Mouse (Mus musculus) midbrain, embryonic 15.5 days (tissue): ENCODE measurements around the gene Sipa1l2. TPM values are rescaled to one million over a fixed set of nuclear protein-coding genes. Genes with fewer than 3 reads are reported as not detected.

Source experiments
- ATAC-seq: fragments of 200-750 bp; cut with Nextera tagmentation; replicated peaks from 2 replicates; pipeline ENCODE4 v1.8.0; 2017; ENCODE audit warnings: moderate TSS enrichment
- H3K27ac ChIP-seq: fragments of 300-500 bp; sonication (generic); 2 replicates; pipeline ENCODE4 v1.5.1; 2015; ENCODE audit warnings: mild to moderate bottlenecking, inconsistent platforms
- H3K27me3 ChIP-seq: fragments of 300-500 bp; sonication (generic); replicated peaks from 2 replicates; pipeline ENCODE4 v1.6.1; 2015; ENCODE audit warnings: inconsistent platforms
- H3K36me3 ChIP-seq: fragments of 300-500 bp; sonication (generic); replicated peaks from 2 replicates; pipeline ENCODE4 v1.6.1; 2015; ENCODE audit warnings: inconsistent platforms
- H3K4me1 ChIP-seq: fragments of 300-500 bp; sonication (generic); 2 replicates; pipeline ENCODE4 v1.6.1; 2015; ENCODE audit warnings: inconsistent platforms
- H3K4me2 ChIP-seq: fragments of 300-500 bp; sonication (generic); 2 replicates; pipeline ENCODE4 v1.6.1; 2015; ENCODE audit warnings: inconsistent platforms, mild to moderate bottlenecking, moderate library complexity
- H3K4me3 ChIP-seq: fragments of 300-500 bp; sonication (generic); 2 replicates; pipeline ENCODE4 v1.5.1; 2015; ENCODE audit warnings: mild to moderate bottlenecking, inconsistent platforms
- H3K9ac ChIP-seq: fragments of 300-500 bp; sonication (generic); 2 replicates; pipeline ENCODE4 v1.6.1; 2015; ENCODE audit warnings: mild to moderate bottlenecking, inconsistent platforms
- H3K9me3 ChIP-seq: fragments of 300-500 bp; sonication (generic); 2 replicates; pipeline ENCODE4 v1.6.1; 2016; ENCODE audit warnings: inconsistent platforms
- WGBS: fragments of 180-500 bp; shearing (Covaris S2); methylation state at CpG from one replicate; pipeline ENCODE4 v1.1.7; 2015; ENCODE audit warnings: mixed read lengths; 5-methylcytosine and 5-hydroxymethylcytosine counted together
- polyA plus RNA-seq: library from polyadenylated mRNA; unstranded; fragments of >200 nt; fragmentation: Nextera tagmentation; extraction: Ambion mirVana; gene quantifications from 2 replicates; pipeline ENCODE4 v1.2.1, GENCODE M21; 2015

The Sipa1l2 gene
- polyA plus RNA-seq, 1 experiment from 2014 or later, result 28.7 TPM

DNA sequence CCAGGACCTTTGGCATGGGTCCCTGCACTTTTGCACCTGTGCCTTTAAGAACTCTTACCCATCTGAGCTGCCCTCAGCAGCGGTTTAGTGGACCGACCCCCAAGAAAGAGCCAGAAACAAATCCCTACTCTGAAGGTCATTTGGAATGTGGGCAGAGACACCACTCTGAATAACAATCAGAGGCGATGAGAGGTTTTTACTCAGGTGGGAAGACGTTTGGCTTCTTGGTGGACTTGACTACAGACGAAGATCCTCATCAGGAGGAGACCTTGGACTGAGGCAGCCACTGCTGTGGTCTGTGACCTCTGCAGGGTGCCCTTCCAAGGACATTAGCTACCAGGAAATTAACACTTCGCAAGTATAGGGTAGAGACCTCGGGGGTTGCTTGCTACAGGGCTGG lies 177.9 kb downstream of the Sipa1l2 start:
- Histone ChIP-seq H3K4me1 (peaks cover 34% of the 10 kb centered on the region), H3K27ac (no peak overlapping the region), H3K4me3 (no peak overlapping the region), H3K9ac (no peak overlapping the region), H3K36me3 (no peaks in the 10 kb centered on the region), H3K9me3 (no peaks in the 10 kb centered on the region), H3K27me3 (no peaks in the 10 kb centered on the region), H3K4me2 (0 out of 2 replicates have a peak overlapping the region, but pooled peaks have one; percentile 12)
- ATAC-seq, result no peak
- 63% methylated on average over 7 of the region's 7 CpGs for WGBS

- Histone ChIP-seq H3K27ac (0 out of 2 replicates have a peak overlapping the region, but pooled peaks have one; percentile 43), H3K4me2 (0 out of 2 replicates have a peak overlapping the region, but pooled peaks have one; percentile 12), H3K9me3 (no peaks in the 10 kb centered on the region), H3K36me3 (no peaks in the 10 kb centered on the region), H3K4me1 (peaks cover 38% of the 10 kb centered on the region), H3K27me3 (no peaks in the 10 kb centered on the region), H3K9ac (no peak overlapping the region), H3K4me3 (no peak overlapping the region)
- WGBS, result 80% methylated on average over 8 of the region's 8 CpGs
- no peak for ATAC-seq
Observed at GRCm38 (mm10) chr8:125391271-125391670, 178.3 kb downstream of the Sipa1l2 start.

- Histone ChIP-seq H3K4me1 (peaks cover 46% of the 10 kb centered on the region), H3K36me3 (no peaks in the 10 kb centered on the region), H3K27ac (peak overlapping the region; percentile 43), H3K4me2 (no peak overlapping the region), H3K4me3 (no peak overlapping the region), H3K9ac (no peak overlapping the region), H3K9me3 (no peaks in the 10 kb centered on the region), H3K27me3 (no peaks in the 10 kb centered on the region)
- 33% methylated on average over 6 of the region's 6 CpGs for WGBS
- peak; percentile 50; the same call in 1 of the 2 replicates for ATAC-seq
Observed at GRCm38 (mm10) chr8:125390506-125390895, 179.1 kb downstream of the Sipa1l2 start.

- WGBS, result 51% methylated on average over 13 of the region's 13 CpGs
- Histone ChIP-seq H3K4me3 (no peak overlapping the region), H3K4me1 (peaks cover 47% of the 10 kb centered on the region), H3K4me2 (no peak overlapping the region), H3K27ac (peak overlapping the region; percentile 43), H3K9me3 (no peaks in the 10 kb centered on the region), H3K9ac (no peak overlapping the region), H3K27me3 (no peaks in the 10 kb centered on the region), H3K36me3 (no peaks in the 10 kb centered on the region)
- ATAC-seq, result peak; percentile 43; the same call in 1 of the 2 replicates
Observed at GRCm38 (mm10) chr8:125389756-125390505, 179.7 kb downstream of the Sipa1l2 start.

DNA sequence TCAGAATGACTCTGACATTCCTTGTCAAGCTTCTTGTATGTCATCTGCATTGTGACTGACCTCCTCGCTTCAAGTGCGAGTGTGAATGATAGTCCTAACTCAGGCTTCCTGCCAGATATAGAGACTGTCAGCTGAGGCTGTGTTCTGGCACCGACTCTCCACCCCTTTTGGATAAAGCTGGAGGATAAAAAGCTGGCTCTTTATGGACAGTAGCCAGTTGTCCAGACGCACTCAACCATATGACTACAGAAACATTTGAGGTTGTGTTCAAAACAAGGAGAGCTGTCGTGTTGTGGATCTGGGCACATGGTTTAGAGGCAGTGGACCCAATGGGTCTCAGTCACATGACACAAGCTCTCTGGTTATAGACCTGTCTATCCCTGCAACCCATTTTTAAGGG lies 180.3 kb downstream of the Sipa1l2 start:
- 59% methylated on average over 5 of the region's 5 CpGs for WGBS
- Histone ChIP-seq H3K4me3 (no peak overlapping the region), H3K9me3 (no peaks in the 10 kb centered on the region), H3K4me1 (peaks cover 45% of the 10 kb centered on the region), H3K9ac (no peak overlapping the region), H3K27me3 (no peaks in the 10 kb centered on the region), H3K27ac (peak overlapping the region; percentile 43; the same call in 1 of the 2 replicates), H3K36me3 (no peaks in the 10 kb centered on the region), H3K4me2 (no peak overlapping the region)
- peak; percentile 34; the same call in 1 of the 2 replicates for ATAC-seq

DNA sequence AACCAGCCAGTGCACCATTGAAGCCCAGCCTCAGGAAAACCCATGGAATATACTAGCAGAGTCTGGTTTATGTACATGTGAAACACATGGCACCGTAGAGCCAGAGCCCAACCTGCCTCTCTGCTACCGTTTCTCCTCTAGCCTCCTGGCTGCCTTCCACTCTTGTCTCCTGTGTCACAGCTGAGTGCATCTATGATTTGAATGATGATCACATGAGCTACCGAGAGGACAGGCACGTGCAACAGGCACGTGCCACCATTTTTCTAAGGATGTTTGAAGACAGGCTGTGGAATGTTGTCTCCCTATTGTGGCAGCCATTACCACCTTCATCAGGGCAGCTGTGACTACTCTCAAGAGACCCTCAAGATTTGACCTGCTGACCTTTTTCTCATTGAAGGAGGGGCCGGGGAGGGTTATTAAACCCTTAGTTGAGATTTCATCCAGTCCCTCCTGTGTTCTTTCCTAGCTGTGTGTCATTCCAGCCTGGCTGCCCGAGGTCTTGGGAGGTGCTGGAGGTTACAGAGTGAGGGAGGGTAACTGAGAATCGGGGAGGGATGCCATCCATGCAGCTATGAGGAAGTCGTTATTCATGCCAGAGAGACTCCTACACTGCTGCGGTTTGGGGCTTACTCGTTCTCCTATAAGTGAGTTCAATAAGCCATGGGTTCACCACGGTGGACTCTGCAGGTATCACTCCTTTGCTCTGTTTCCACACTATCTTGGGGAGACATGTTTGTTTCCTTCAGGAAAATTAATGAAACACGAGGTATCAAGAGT lies 181.0 kb downstream of the Sipa1l2 start:
- Histone ChIP-seq H3K36me3 (no peaks in the 10 kb centered on the region), H3K9me3 (no peaks in the 10 kb centered on the region), H3K4me2 (no peak overlapping the region), H3K4me1 (peaks cover 45% of the 10 kb centered on the region), H3K9ac (no peak overlapping the region), H3K27me3 (no peaks in the 10 kb centered on the region), H3K4me3 (no peak overlapping the region), H3K27ac (no peak overlapping the region)
- no peak for ATAC-seq
- WGBS, result 71% methylated on average over 13 of the region's 13 CpGs

- H3K27me3 ChIP-seq, result 0 out of 2 replicates have a peak, but pooled peaks cover 5% of the 10 kb centered on the region
- H3K27ac ChIP-seq, result peak overlapping the region; percentile 3; the same call in 1 of the 2 replicates
- peaks cover 35% of the 10 kb centered on the region for H3K4me1 ChIP-seq
- WGBS, result 22% methylated on average over 6 of the region's 6 CpGs
- no peak overlapping the region for H3K9ac ChIP-seq
- peak; percentile 59 for ATAC-seq
- H3K9me3 ChIP-seq, result no peaks in the 10 kb centered on the region
- no peak overlapping the region for H3K4me2 ChIP-seq
- H3K4me3 ChIP-seq, result no peak overlapping the region
- no peaks in the 10 kb centered on the region for H3K36me3 ChIP-seq
Observed at GRCm38 (mm10) chr8:125385519-125386150, 184.0 kb downstream of the Sipa1l2 start.

GRCm38 (mm10) chr8:125384551-125385183 lies 184.9 kb downstream of the Sipa1l2 start:
- Histone ChIP-seq H3K27me3 (0 out of 2 replicates have a peak, but pooled peaks cover 5% of the 10 kb centered on the region), H3K27ac (no peak overlapping the region), H3K9me3 (no peaks in the 10 kb centered on the region), H3K4me1 (peaks cover 26% of the 10 kb centered on the region), H3K4me3 (no peak overlapping the region), H3K36me3 (no peaks in the 10 kb centered on the region), H3K4me2 (no peak overlapping the region), H3K9ac (no peak overlapping the region)
- WGBS, result 92% methylated on average over 4 of the region's 4 CpGs
- no peak for ATAC-seq

- no peak overlapping the region for H3K4me2 ChIP-seq
- H3K36me3 ChIP-seq, result no peaks in the 10 kb centered on the region
- no peak overlapping the region for H3K27ac ChIP-seq
- H3K9ac ChIP-seq, result no peak overlapping the region
- peaks cover 16% of the 10 kb centered on the region for H3K4me1 ChIP-seq
- no peaks in the 10 kb centered on the region for H3K9me3 ChIP-seq
- no peak for ATAC-seq
- 70% methylated on average over 3 of the region's 3 CpGs for WGBS
- no peak overlapping the region for H3K4me3 ChIP-seq
- 0 out of 2 replicates have a peak, but pooled peaks cover 5% of the 10 kb centered on the region for H3K27me3 ChIP-seq
Observed at GRCm38 (mm10) chr8:125381674-125382073, 187.9 kb downstream of the Sipa1l2 start.

DNA sequence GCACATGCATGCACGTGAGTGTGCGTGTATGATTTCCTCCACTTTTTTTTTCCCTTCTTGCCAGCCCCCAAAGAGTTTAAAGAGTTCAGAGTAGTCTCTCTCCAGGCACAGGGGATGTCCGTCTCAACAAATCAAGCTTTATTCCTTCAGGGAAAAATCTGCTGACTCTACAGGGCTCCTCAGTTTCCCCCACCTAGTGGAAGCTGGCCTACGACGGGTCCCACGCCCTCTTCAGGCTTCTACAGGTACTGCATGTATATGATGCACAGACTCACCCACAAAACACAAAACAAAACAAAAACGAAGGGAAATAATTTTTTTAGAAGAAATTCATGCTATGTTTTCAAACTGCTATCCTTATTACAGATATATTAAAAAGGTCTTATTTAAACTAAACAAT lies 189.7 kb downstream of the Sipa1l2 start:
- H3K9me3 ChIP-seq, result no peaks in the 10 kb centered on the region
- WGBS, result 64% methylated on average over 7 of the region's 7 CpGs

GRCm38 (mm10) chr8:125379156-125379555 lies 190.5 kb downstream of the Sipa1l2 start:
- Histone ChIP-seq H3K9me3 (no peaks in the 10 kb centered on the region), H3K4me2 (no peak overlapping the region), H3K27ac (no peak overlapping the region), H3K36me3 (no peaks in the 10 kb centered on the region), H3K9ac (no peak overlapping the region), H3K4me1 (peaks cover 11% of the 10 kb centered on the region), H3K4me3 (no peak overlapping the region), H3K27me3 (0 out of 2 replicates have a peak, but pooled peaks cover 5% of the 10 kb centered on the region)
- WGBS, result 71% methylated on average over 10 of the region's 10 CpGs
- ATAC-seq, result no peak

More for the DNA sequence above, 189.7 kb downstream of the Sipa1l2 start:
- Histone ChIP-seq H3K4me1 (peaks cover 11% of the 10 kb centered on the region), H3K9ac (no peak overlapping the region), H3K27ac (no peak overlapping the region), H3K27me3 (0 out of 2 replicates have a peak, but pooled peaks cover 5% of the 10 kb centered on the region), H3K4me2 (no peak overlapping the region), H3K4me3 (no peak overlapping the region), H3K36me3 (no peaks in the 10 kb centered on the region)
- ATAC-seq, result no peak
